Mouse (Mus musculus): ENCODE measurements around the gene Zfp759.

DNA sequence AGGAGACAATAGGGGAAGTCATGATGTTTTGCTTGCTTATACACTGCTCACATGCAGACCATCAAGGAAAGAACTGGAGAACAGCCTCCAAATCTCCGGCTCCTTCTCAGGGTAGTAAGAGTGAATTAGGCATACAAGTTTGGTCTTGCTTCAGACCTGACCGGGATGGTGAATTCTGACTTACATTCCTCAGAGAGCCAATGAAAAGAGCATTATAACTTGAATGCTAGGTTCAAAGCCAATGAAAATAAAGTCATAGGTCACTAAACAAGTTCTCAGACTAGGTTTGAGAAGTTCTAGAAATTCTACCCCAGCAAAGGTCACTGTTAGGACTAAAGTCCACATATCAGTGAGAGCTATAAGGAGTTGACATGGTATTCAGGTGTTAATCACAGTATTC lies 44.2 kb upstream of the Zfp759 start:
- TF ChIP-seq CTCF (IDR thresholded peaks at IDR 0.05; ENCODE audit: control insufficient read depth, insufficient read depth, low read length) (no peak), POLR2A (IDR thresholded peaks at IDR 0.05; ENCODE audit: borderline replicate concordance, control insufficient read depth, low read depth, low read length) (no peak)
